Mouse (Mus musculus) skeletal muscle tissue, adult 2 months (tissue): ENCODE data around the gene Gtf2h4.
A peak's percentile ranks its signal among the peaks of the same experiment; 100 is the strongest.

Experiments used
- DNase-seq: peaks from one replicate; pipeline ENCODE4 v3.0.0-alpha.2; 2012; ENCODE audit warnings: low read depth, low spot score

Gene Gtf2h4

DNA sequence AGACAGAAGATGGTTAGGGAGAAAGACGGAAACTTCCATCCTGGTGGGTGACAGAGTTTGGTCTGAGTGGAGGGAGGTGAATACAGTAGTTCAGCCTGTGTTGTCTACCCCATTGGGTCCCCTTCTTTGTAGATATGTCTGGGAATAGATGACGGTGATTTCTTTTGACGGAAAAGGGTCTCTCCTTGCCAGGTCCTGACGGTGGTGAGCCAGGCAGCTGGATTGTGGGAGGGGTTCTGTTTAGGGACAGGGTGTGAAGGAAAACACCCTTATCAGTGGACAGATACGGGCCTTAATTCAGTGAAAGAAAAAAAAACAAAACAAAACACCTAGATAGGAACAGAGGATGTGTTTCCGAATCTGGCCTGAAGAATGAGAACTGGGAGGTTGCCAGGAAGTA, 34.2 kb downstream of the Gtf2h4 start:
- DNase-seq, result no peak

DNA sequence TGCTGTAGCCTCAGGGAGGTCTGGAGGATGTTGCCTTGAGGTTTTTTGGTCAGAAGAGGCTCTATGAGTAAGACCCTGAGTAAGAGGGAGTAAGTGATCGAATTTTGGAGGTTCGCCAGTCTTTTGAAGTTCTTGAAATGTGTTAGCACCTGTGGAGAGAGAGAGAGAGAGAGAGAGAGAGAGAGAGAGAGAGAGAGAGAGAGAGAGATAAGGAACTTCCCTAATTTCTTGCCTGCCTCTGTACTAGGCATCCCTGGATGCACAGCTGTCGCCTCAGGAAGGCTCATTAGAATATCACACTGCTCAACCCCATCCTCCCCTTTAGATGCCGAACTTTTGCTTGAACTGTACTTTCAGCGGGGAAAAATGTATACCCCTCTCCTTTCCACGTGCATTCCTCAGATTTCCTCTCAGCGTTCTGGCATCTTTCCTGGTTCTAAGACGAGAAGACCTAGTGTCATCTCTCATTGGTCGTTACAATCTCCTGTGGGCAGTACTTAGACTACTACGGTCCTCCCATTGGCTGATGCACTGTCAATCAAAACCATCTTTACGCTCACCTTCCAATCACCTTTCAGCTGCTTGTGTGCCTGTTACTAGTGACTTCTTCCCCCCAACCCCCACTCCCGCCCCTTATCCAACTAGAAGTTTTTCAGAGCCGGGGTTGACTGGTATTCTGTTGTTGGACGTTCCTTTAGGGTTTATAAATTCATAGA, 34.9 kb downstream of the Gtf2h4 start:
- peak; percentile 66 for DNase-seq

DNA sequence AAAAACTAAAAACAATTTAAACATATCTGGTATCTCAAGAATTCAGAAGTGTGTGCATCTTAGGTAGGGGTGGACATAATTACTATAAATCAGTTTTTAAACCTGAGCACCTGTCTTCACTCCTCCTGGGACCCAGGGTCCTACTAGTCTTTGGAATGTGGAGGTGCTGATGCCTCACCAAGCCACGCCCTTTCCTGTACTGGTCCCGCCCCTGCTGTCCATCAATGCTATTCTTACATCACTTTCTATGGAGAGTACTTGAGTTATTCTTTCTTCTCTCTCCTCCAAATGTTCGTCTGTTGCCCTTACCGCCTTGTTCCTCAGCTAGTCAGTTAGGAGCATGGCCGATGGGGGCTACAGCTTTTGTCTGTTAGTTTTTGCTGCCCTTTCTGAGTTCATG, 37.2 kb downstream of the Gtf2h4 start:
- no peak for DNase-seq

DNA sequence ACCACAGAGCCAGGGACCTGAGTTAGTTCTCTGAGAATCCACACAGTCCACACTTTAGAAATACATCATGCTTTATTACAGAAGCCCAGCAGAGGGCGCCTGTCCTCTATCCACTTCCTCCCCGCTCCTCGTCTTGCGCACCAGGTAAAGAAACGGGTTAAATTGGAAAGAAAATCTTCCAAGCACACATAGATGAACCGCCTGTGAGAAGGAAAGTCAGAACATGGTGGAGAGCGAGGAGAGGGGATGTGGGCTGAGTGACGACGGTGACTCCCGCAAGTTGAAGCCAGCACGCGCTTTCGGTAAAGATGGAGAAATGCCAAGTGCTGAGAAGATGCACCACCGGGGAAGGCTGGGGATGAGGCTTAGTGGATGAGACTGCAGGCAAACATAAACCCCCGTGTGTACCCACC, 37.8 kb downstream of the Gtf2h4 start:
- DNase-seq, result peak; percentile 42

DNA sequence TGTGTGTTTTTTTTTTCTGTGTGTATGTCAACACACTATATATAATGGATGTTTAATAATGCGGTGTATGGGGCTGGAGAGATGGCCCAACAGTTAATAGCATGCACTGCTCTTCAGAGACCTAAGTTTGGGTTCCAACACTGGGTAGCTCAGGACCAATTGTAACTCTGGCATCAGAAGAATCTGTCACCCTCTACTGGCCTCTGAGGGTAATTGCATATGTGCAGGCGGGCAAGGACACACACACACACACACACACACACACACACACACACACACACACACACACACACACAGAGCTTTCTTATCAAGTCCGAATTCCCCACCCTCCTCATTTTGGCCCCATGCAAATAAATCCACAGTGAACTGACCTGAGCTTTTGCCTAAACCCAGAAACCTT, 38.3 kb downstream of the Gtf2h4 start:
- no peak for DNase-seq

DNA sequence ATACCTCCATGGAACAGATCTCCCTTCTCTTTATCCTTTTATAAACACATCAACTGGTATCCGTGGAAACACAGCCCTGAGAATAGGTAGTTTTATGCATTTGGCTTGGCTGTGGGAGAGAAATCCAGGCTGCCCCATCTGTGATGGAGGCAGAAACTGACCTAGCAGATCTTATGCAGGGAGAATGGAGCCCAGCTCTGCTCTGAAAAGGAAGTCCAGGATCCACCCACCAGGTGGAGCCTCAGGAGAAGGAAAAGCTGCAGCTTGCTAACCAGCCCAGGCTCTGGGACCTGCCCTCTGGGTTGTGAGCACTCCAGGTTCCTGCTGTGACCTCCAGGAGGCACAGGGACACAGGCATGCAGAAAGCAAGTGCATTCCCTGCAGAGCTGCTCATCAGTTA, 39.5 kb downstream of the Gtf2h4 start:
- no peak for DNase-seq

DNA sequence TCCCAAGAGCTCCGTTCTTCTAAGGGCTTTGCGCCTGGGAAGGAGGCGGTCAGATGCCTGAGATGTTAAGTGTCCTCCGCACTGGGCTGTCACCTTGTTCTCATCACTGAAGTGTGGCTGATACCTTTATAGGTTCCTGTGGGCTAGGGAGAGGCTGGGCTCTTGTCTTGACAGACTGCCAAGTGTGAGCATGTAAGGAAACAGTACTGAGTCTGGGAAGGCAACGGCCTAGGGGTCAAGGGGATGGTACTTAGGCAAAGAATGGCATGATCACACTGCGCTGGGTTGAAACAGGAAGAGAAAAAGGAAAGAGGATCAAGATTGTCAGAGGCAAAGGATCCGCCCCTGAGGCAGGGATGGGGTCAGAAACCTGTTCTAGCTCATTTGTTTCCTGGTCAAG, 47.0 kb downstream of the Gtf2h4 start, which contains the start of gene Gm9573:
Gm9573 (minus strand) TSS at position 101 of the 400 bp plus-strand sequence.
- no peak for DNase-seq
